Mouse (Mus musculus) spleen, adult 2 months (tissue): ENCODE results near the gene Fmnl1. TPM values are rescaled to one million over a fixed set of nuclear protein-coding genes. Genes with fewer than 3 reads are reported as not detected.

Source experiments
- DNase-seq, 2 experiments: peaks; one replicate each; pipeline versions ENCODE4 v3.0.0 to v3.0.0-alpha.2; 2012 to 2021; ENCODE audit warnings: low spot score in 2 of 2, low read depth in 1 of 2
- H3K27ac ChIP-seq: fragments of 200-500 bp; 2 replicates; pipeline ENCODE4 v1.5.1; 2012; ENCODE audit warnings: low read length, inconsistent platforms; ENCODE audit not compliant: insufficient read depth
- H3K27me3 ChIP-seq: fragments of 200-500 bp; 2 replicates; pipeline ENCODE4 v1.6.1; 2012; ENCODE audit warnings: mild to moderate bottlenecking, moderate library complexity, low read length, inconsistent platforms; ENCODE audit not compliant: control insufficient read depth, insufficient read depth
- H3K36me3 ChIP-seq: fragments of 200-500 bp; 2 replicates; pipeline ENCODE4 v1.6.1; 2012; ENCODE audit warnings: mild to moderate bottlenecking, low read length, inconsistent platforms; ENCODE audit not compliant: control insufficient read depth, insufficient read depth
- H3K4me1 ChIP-seq: fragments of 200-500 bp; 2 replicates; pipeline ENCODE4 v1.6.1; 2011; ENCODE audit warnings: inconsistent platforms; ENCODE audit not compliant: control insufficient read depth, insufficient read depth, insufficient read length
- H3K4me3 ChIP-seq: fragments of 200-500 bp; 2 replicates; pipeline ENCODE4 v1.5.1; 2011; ENCODE audit warnings: mild to moderate bottlenecking, inconsistent platforms; ENCODE audit not compliant: insufficient read depth, insufficient read length; ENCODE audit errors: extremely low read depth
- CTCF ChIP-seq: fragments of 200-500 bp; IDR thresholded peaks from 2 replicates; pipeline ENCODE4 v1.5.1; 2011; ENCODE audit warnings: mild to moderate bottlenecking, inconsistent platforms; ENCODE audit not compliant: insufficient read depth, insufficient read length, insufficient replicate concordance; ENCODE audit errors: extremely low read depth
- POLR2A ChIP-seq: fragments of 200-500 bp; IDR thresholded peaks from 2 replicates; pipeline ENCODE4 v1.6.1; 2011; ENCODE audit warnings: low read depth, low read length, inconsistent platforms
- WGBS: fragments of 180-500 bp; shearing (Covaris S2); methylation state at CpG from one replicate; pipeline ENCODE4 v1.1.7; 2018; 5-methylcytosine and 5-hydroxymethylcytosine counted together
- polyA plus RNA-seq: library from polyadenylated mRNA; depleted of rRNA; stranded (reverse); fragments of >200 nt; gene quantifications from 2 replicates; pipeline ENCODE4 v1.2.3, GENCODE M21; 2012

Fmnl1 gene
- polyA plus RNA-seq, 1 experiment, result 137 TPM

GRCm38 (mm10) chr11:103144309-103145285, 26.3 kb upstream of the Fmnl1 start:
- Histone ChIP-seq H3K27ac (no peak overlapping the region), H3K36me3 (no peaks in the 10 kb centered on the region), H3K27me3 (no peaks in the 10 kb centered on the region), H3K4me1 (peaks cover 6% of the 10 kb centered on the region; the same call in 1 of the 2 replicates), H3K4me3 (no peak overlapping the region)
- 82% methylated on average over 12 of the region's 12 CpGs for whole genome bisulfite sequencing
- TF ChIP-seq CTCF, result no peak
- TF ChIP-seq POLR2A, result no peak
- no peak for DNase-seq

- no peaks in the 10 kb centered on the region for H3K27me3 ChIP-seq
- no peak overlapping the region for H3K27ac ChIP-seq
- no peak for DNase-seq
- no peaks in the 10 kb centered on the region for H3K36me3 ChIP-seq
- 46% methylated on average over 4 of the region's 4 CpGs for WGBS
- peaks cover 6% of the 10 kb centered on the region; the same call in 1 of the 2 replicates for H3K4me1 ChIP-seq
- TF ChIP-seq POLR2A (no peak), CTCF (no peak)
- H3K4me3 ChIP-seq, result no peak overlapping the region
These were observed 24.5 kb upstream of the Fmnl1 start for GRCm38 (mm10) chr11:103146386-103146785.

- no peak for DNase-seq
- Histone ChIP-seq H3K27me3 (no peaks in the 10 kb centered on the region), H3K4me1 (no peaks in the 10 kb centered on the region; the same call in 1 of the 2 replicates), H3K4me3 (no peak overlapping the region), H3K27ac (no peak overlapping the region), H3K36me3 (no peaks in the 10 kb centered on the region)
- TF ChIP-seq POLR2A (no peak), CTCF (no peak)
- 86% methylated on average over 4 of the region's 4 CpGs for WGBS
These were observed 23.1 kb upstream of the Fmnl1 start for GRCm38 (mm10) chr11:103147766-103148165.

- 94% methylated on average over 4 of the region's 4 CpGs for WGBS
- no peak overlapping the region for H3K27ac ChIP-seq
- H3K36me3 ChIP-seq, result no peaks in the 10 kb centered on the region
- H3K4me1 ChIP-seq, result no peaks in the 10 kb centered on the region
- H3K4me3 ChIP-seq, result no peak overlapping the region
- H3K27me3 ChIP-seq, result no peaks in the 10 kb centered on the region
- DNase-seq, result no peak
- TF ChIP-seq POLR2A (no peak), CTCF (no peak)
These were observed 21.1 kb upstream of the Fmnl1 start for GRCm38 (mm10) chr11:103149771-103150170.

- DNase-seq, result peak; percentile 67 to 91
- no peak for TF ChIP-seq POLR2A
- TF ChIP-seq CTCF, result peak; percentile 100
- no peak overlapping the region for H3K4me3 ChIP-seq
- H3K36me3 ChIP-seq, result no peaks in the 10 kb centered on the region
- no peak overlapping the region for H3K27ac ChIP-seq
- 14% methylated on average over 25 of the region's 25 CpGs for WGBS
- no peaks in the 10 kb centered on the region for H3K27me3 ChIP-seq
- H3K4me1 ChIP-seq, result no peaks in the 10 kb centered on the region; the same call in 1 of the 2 replicates
These were observed 12.1 kb upstream of the Fmnl1 start for GRCm38 (mm10) chr11:103158621-103159478.

- no peak overlapping the region for H3K27ac ChIP-seq
- WGBS, result 93% methylated on average over 11 of the region's 11 CpGs
- H3K4me3 ChIP-seq, result no peak overlapping the region
- no peaks in the 10 kb centered on the region for H3K27me3 ChIP-seq
- TF ChIP-seq CTCF (no peak), POLR2A (no peak)
- DNase-seq, result no peak
- no peaks in the 10 kb centered on the region; the same call in 1 of the 2 replicates for H3K4me1 ChIP-seq
- no peaks in the 10 kb centered on the region for H3K36me3 ChIP-seq
These were observed 10.2 kb upstream of the Fmnl1 start for GRCm38 (mm10) chr11:103160738-103161137.

GRCm38 (mm10) chr11:103161449-103161848, 9.5 kb upstream of the Fmnl1 start:
- TF ChIP-seq POLR2A (no peak), CTCF (no peak)
- Histone ChIP-seq H3K36me3 (no peaks in the 10 kb centered on the region), H3K27me3 (no peaks in the 10 kb centered on the region), H3K4me3 (no peak overlapping the region), H3K4me1 (no peaks in the 10 kb centered on the region; the same call in 1 of the 2 replicates), H3K27ac (no peak overlapping the region)
- 86% methylated on average over 7 of the region's 7 CpGs for WGBS
- DNase-seq, result no peak
